Mouse (Mus musculus): Measurements from ENCODE around the gene Nln. TPM values are rescaled to one million over a fixed set of nuclear protein-coding genes. Genes with fewer than 3 reads are reported as not detected.
A peak's percentile ranks its signal among the peaks of the same experiment; 100 is the strongest.

The Nln gene
- polyA plus RNA-seq, 1 experiment from 2014 or later, result 22.1 TPM

DNA sequence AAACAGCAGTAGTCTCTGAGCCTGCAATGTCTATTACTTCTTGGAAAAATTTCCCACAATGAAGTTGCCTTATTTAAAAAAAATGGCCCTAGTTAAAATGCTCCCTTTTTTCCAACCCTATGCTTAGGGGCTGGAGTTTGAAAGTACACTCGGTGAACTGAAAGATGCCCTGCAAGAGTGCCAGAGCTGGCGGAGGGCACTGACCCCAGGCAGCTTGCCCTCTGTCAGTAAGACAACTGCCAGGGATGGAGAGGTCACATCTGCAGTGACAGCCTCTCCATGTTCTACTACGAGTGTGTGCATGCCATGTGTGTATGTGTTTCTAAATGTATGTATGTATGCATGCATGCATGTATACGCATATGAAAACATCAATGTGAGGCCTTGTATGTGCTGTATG, 78.5 kb downstream of the Nln start:
- no peak overlapping the region for H3K4me2 ChIP-seq (ENCODE audit: low read depth, low read length)
- H3K9ac ChIP-seq (ENCODE audit: low read length), result no peak overlapping the region
- no peak for ATAC-seq (ENCODE audit: low read depth)
- no peak overlapping the region for H3K4me3 ChIP-seq (ENCODE audit: low read length)
- no peaks in the 10 kb centered on the region for H3K36me3 ChIP-seq (ENCODE audit: control insufficient read depth, insufficient read depth, low read length)
- H3K27ac ChIP-seq (ENCODE audit: low read length), result no peak overlapping the region
- H3K27me3 ChIP-seq (ENCODE audit: control insufficient read depth, insufficient read depth, low read depth, low read length), result no peaks in the 10 kb centered on the region
- H3K4me1 ChIP-seq (replicated peaks; ENCODE audit: control insufficient read depth, insufficient read depth, low read length), result peaks cover 40% of the 10 kb centered on the region
- 90% methylated on average over 4 of the region's 4 CpGs for WGBS
- H3K9me3 ChIP-seq (ENCODE audit: control insufficient read depth, low read length), result no peaks in the 10 kb centered on the region

DNA sequence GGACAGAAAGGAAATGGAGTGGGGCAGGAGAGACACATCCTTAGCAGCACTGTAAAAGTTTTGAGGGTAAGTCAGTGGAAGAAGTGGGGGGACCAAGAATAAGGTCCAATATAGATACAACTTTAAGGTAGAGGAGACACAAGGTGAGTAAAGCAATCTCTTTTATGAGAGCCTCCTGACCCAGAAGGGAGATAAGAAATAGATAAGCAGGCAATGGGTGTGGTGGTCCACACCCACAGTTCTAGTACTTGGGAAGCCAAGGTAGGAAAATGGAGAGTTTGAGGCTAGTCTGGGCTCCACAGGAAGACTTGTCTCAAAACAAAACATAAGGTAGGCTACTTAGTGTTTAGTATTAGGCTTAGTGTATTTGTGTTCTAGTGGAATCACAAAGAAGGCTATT, 79.9 kb downstream of the Nln start:
- Histone ChIP-seq H3K27ac (ENCODE audit: low read length) (no peak overlapping the region), H3K4me2 (ENCODE audit: low read depth, low read length) (no peak overlapping the region), H3K27me3 (ENCODE audit: control insufficient read depth, insufficient read depth, low read depth, low read length) (no peaks in the 10 kb centered on the region), H3K9me3 (ENCODE audit: control insufficient read depth, low read length) (no peaks in the 10 kb centered on the region), H3K9ac (ENCODE audit: low read length) (no peak overlapping the region), H3K4me1 (replicated peaks; ENCODE audit: control insufficient read depth, insufficient read depth, low read length) (peaks cover 33% of the 10 kb centered on the region), H3K4me3 (ENCODE audit: low read length) (no peak overlapping the region), H3K36me3 (ENCODE audit: control insufficient read depth, insufficient read depth, low read length) (no peaks in the 10 kb centered on the region)
- no peak for ATAC-seq (ENCODE audit: low read depth)

DNA sequence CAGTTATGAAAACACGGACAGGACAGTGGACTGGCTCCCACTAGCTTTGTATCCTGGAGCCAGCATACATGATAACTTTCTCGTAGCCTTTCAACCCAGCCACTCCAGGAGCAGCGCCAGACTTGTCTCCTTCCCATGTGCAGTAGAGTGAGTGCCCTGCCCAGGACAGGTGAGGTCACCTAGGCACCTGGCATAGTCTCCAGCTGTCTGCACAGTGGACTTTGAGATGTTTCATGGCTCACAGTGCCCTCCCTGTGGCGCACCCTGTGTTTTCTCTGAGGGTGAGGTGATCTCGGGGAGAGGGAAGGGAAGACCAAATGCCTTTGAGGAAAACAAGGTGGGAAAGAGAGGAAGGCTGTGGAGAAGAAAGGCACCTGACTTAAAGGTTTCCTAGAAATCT, 80.3 kb downstream of the Nln start:
- Histone ChIP-seq H3K4me2 (ENCODE audit: low read depth, low read length) (no peak overlapping the region), H3K27ac (ENCODE audit: low read length) (no peak overlapping the region), H3K36me3 (ENCODE audit: control insufficient read depth, insufficient read depth, low read length) (no peaks in the 10 kb centered on the region), H3K9me3 (ENCODE audit: control insufficient read depth, low read length) (no peaks in the 10 kb centered on the region), H3K4me1 (replicated peaks; ENCODE audit: control insufficient read depth, insufficient read depth, low read length) (peaks cover 29% of the 10 kb centered on the region), H3K9ac (ENCODE audit: low read length) (no peak overlapping the region), H3K27me3 (ENCODE audit: control insufficient read depth, insufficient read depth, low read depth, low read length) (no peaks in the 10 kb centered on the region), H3K4me3 (ENCODE audit: low read length) (no peak overlapping the region)
- WGBS, result 73% methylated on average over 5 of the region's 5 CpGs
- no peak for ATAC-seq (ENCODE audit: low read depth)

DNA sequence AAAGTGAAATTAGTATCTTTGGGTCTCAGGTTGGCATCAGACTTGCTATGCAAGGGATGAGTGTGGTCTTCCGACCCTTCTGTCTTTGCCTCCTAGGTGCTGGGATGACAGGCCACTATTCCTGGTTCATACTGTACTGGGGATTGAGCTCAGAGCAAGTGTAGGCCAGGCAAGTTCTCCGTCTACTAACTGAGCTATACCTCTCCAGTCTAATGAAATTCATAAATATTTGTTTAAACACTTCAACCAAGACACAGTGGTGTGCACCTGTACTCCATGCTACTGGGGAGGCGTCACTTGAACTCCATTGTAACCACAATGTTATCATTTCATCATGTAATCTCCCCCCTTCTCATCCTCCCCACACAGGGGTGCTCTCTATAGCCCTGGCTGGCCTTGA, 82.9 kb downstream of the Nln start:
- Histone ChIP-seq H3K27me3 (ENCODE audit: control insufficient read depth, insufficient read depth, low read depth, low read length) (no peaks in the 10 kb centered on the region), H3K4me1 (replicated peaks; ENCODE audit: control insufficient read depth, insufficient read depth, low read length) (peaks cover 20% of the 10 kb centered on the region), H3K4me2 (ENCODE audit: low read depth, low read length) (no peak overlapping the region), H3K4me3 (ENCODE audit: low read length) (no peak overlapping the region), H3K36me3 (ENCODE audit: control insufficient read depth, insufficient read depth, low read length) (no peaks in the 10 kb centered on the region), H3K27ac (ENCODE audit: low read length) (0 out of 2 replicates have a peak overlapping the region, but pooled peaks have one; percentile 24), H3K9ac (ENCODE audit: low read length) (no peak overlapping the region; the same call in 1 of the 2 replicates), H3K9me3 (ENCODE audit: control insufficient read depth, low read length) (no peaks in the 10 kb centered on the region)
- ATAC-seq (ENCODE audit: low read depth), result peak; percentile 51; the same call in 1 of the 2 replicates
- 71% methylated on average over 3 of the region's 3 CpGs for WGBS

DNA sequence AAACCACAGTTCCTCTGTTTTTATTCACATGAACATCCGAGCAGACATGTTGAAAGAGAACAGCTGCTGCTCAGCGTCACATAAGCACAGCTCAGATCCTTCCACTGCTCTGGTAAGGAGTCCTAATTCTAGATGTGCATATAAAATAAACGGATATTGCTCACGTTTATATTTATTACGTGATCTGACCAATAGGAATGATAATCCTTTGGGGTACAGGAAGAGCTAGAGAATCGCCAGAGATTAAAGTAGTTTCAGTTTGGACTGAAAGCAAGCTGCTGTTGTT, 83.8 kb downstream of the Nln start:
- Histone ChIP-seq H3K27ac (ENCODE audit: low read length) (peak overlapping the region; percentile 85), H3K27me3 (ENCODE audit: control insufficient read depth, insufficient read depth, low read depth, low read length) (no peaks in the 10 kb centered on the region), H3K4me1 (replicated peaks; ENCODE audit: control insufficient read depth, insufficient read depth, low read length) (peaks cover 18% of the 10 kb centered on the region; the same call in 1 of the 2 replicates), H3K4me2 (ENCODE audit: low read depth, low read length) (peak overlapping the region; percentile 6), H3K4me3 (ENCODE audit: low read length) (no peak overlapping the region), H3K9ac (ENCODE audit: low read length) (no peak overlapping the region), H3K9me3 (ENCODE audit: control insufficient read depth, low read length) (no peaks in the 10 kb centered on the region), H3K36me3 (ENCODE audit: control insufficient read depth, insufficient read depth, low read length) (no peaks in the 10 kb centered on the region)
- WGBS, result 48% methylated on average over 6 of the region's 6 CpGs
- peak; percentile 64 for ATAC-seq (ENCODE audit: low read depth)

GRCm38 (mm10) chr13:104024856-104025709, 84.3 kb downstream of the Nln start:
- H3K9ac ChIP-seq (ENCODE audit: low read length), result no peak overlapping the region
- ATAC-seq (ENCODE audit: low read depth), result peak; percentile 76
- 42% methylated on average over 18 of the region's 18 CpGs for WGBS

DNA sequence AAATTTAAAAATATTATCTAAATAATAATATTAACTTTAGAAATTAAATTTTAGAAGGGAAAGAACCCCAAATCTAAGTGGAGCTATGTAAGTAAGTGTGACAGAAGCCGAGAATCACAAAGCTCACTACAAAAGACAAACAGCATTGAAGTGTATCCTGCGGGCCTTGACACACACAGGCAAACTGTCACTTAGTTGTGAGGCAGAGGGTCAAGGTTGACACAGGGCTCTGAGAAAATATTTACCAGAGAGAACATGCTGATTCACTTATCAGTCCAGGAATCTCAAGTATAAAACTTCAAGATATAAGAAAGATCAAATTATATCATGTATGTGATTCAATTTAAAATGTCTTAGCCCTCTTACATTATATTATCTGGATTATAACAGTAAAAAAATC, 85.1 kb downstream of the Nln start:
- Histone ChIP-seq H3K9ac (ENCODE audit: low read length) (no peak overlapping the region), H3K4me1 (replicated peaks; ENCODE audit: control insufficient read depth, insufficient read depth, low read length) (peaks cover 18% of the 10 kb centered on the region; the same call in 1 of the 2 replicates), H3K27me3 (ENCODE audit: control insufficient read depth, insufficient read depth, low read depth, low read length) (no peaks in the 10 kb centered on the region), H3K9me3 (ENCODE audit: control insufficient read depth, low read length) (no peaks in the 10 kb centered on the region), H3K36me3 (ENCODE audit: control insufficient read depth, insufficient read depth, low read length) (no peaks in the 10 kb centered on the region), H3K4me2 (ENCODE audit: low read depth, low read length) (no peak overlapping the region), H3K4me3 (ENCODE audit: low read length) (no peak overlapping the region), H3K27ac (ENCODE audit: low read length) (no peak overlapping the region)
- 60% methylated on average over 2 of the region's 2 CpGs for WGBS
- no peak for ATAC-seq (ENCODE audit: low read depth)

More at GRCm38 (mm10) chr13:104024856-104025709, 84.3 kb downstream of the Nln start:
- Histone ChIP-seq H3K4me1 (replicated peaks; ENCODE audit: control insufficient read depth, insufficient read depth, low read length) (peaks cover 18% of the 10 kb centered on the region; the same call in 1 of the 2 replicates), H3K4me3 (ENCODE audit: low read length) (no peak overlapping the region), H3K36me3 (ENCODE audit: control insufficient read depth, insufficient read depth, low read length) (no peaks in the 10 kb centered on the region), H3K4me2 (ENCODE audit: low read depth, low read length) (peak overlapping the region; percentile 6), H3K9me3 (ENCODE audit: control insufficient read depth, low read length) (no peaks in the 10 kb centered on the region), H3K27ac (ENCODE audit: low read length) (peak overlapping the region; percentile 85), H3K27me3 (ENCODE audit: control insufficient read depth, insufficient read depth, low read depth, low read length) (no peaks in the 10 kb centered on the region)

- H3K4me1 ChIP-seq (replicated peaks; ENCODE audit: control insufficient read depth, insufficient read depth, low read length), result peaks cover 18% of the 10 kb centered on the region; the same call in 1 of the 2 replicates
- no peaks in the 10 kb centered on the region for H3K36me3 ChIP-seq (ENCODE audit: control insufficient read depth, insufficient read depth, low read length)
- H3K9me3 ChIP-seq (ENCODE audit: control insufficient read depth, low read length), result no peaks in the 10 kb centered on the region
- H3K4me2 ChIP-seq (ENCODE audit: low read depth, low read length), result no peak overlapping the region
- H3K9ac ChIP-seq (ENCODE audit: low read length), result no peak overlapping the region
- no peak for ATAC-seq (ENCODE audit: low read depth)
- H3K4me3 ChIP-seq (ENCODE audit: low read length), result no peak overlapping the region
- no peak overlapping the region for H3K27ac ChIP-seq (ENCODE audit: low read length)
- H3K27me3 ChIP-seq (ENCODE audit: control insufficient read depth, insufficient read depth, low read depth, low read length), result no peaks in the 10 kb centered on the region
- WGBS, result 46% methylated on average over 11 of the region's 11 CpGs
Measured at GRCm38 (mm10) chr13:104023356-104023911, 86.0 kb downstream of the Nln start.

GRCm38 (mm10) chr13:104018466-104019076, 90.8 kb downstream of the Nln start:
- H3K27ac ChIP-seq (ENCODE audit: low read length), result no peak overlapping the region
- no peak overlapping the region for H3K4me2 ChIP-seq (ENCODE audit: low read depth, low read length)
- no peaks in the 10 kb centered on the region for H3K27me3 ChIP-seq (ENCODE audit: control insufficient read depth, insufficient read depth, low read depth, low read length)
- no peak for ATAC-seq (ENCODE audit: low read depth)
- WGBS, result 61% methylated on average over 7 of the region's 7 CpGs
- H3K9me3 ChIP-seq (ENCODE audit: control insufficient read depth, low read length), result no peaks in the 10 kb centered on the region
- peaks cover 6% of the 10 kb centered on the region; the same call in 1 of the 2 replicates for H3K4me1 ChIP-seq (replicated peaks; ENCODE audit: control insufficient read depth, insufficient read depth, low read length)
- H3K9ac ChIP-seq (ENCODE audit: low read length), result no peak overlapping the region
- no peaks in the 10 kb centered on the region for H3K36me3 ChIP-seq (ENCODE audit: control insufficient read depth, insufficient read depth, low read length)
- H3K4me3 ChIP-seq (ENCODE audit: low read length), result no peak overlapping the region

Measured in lung, embryonic 16.5 days (tissue).